Mouse (Mus musculus) lung, postnatal 0 days (tissue): ENCODE measurements around the gene Afap1.

Source experiments
- CTCF ChIP-seq: IDR thresholded peaks from 2 replicates; pipeline ENCODE4 v1.5.1; 2016; ENCODE audit warnings: antibody characterized with exemption, mild to moderate bottlenecking
- EP300 ChIP-seq: IDR thresholded peaks from 2 replicates; pipeline ENCODE4 v1.6.1; 2016; ENCODE audit warnings: antibody characterized with exemption, mild to moderate bottlenecking, control low read depth

DNA sequence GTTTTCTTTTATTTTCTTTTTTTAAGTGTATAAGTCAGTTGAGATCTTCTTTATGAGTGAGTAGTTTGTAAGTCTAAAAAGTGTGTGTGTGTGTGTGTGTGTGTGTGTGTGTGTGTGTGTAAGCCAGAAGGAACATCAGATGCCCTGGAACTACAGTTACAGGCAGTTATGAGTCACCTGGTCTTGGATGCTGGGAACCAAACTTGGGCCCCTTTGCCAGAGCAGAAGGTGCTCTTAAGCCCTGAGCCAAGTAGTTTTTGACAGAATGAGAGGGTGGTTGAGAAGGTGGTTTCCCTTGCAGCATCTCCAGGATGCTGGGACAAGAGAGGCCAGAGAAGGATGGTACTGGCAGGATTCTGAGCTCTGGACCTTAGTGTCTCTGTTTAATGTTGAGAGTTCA lies 27.4 kb downstream of the Afap1 start:
- TF ChIP-seq CTCF, result no peak
- no peak for TF ChIP-seq EP300
